Mouse (Mus musculus) ovary, postnatal 14 days (tissue): Measurements from ENCODE around the gene Yes1.
"Not testable (repeated sequence)": the region's sequence is repeated elsewhere in the genome, so short reads cannot be mapped to it uniquely, and the experiment has no call there.

Experiments used
- DNase-seq: peaks from one replicate; pipeline ENCODE4 v3.0.0; 2022; ENCODE audit warnings: low spot score

The Yes1 gene

GRCm38 (mm10) chr5:32610801-32611340 lies at the start of gene Yes1:
Gene Yes1, plus strand, starts transcription at chr5:32611171.
- DNase-seq, result peak; percentile 63

DNA sequence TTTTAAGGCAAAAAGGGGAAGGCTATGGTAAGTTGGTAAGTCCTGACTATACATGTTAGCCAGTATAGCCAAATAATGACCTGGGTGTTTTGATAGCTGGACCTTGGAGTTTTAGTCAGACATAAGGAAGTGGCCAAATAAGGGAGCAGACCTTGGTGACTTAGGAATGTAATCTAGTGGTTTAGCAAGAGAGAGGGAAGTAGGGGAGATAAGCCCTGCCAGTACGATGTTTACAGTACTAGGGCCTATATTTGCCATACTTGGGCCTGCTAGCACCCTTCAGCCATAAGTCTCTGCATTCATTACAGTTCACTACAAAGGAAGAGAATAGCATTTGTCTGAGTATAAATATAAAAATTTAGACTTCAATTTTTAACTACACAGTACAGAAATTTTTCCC lies 46.3 kb upstream of the Yes1 start:
- no peak for DNase-seq

GRCm38 (mm10) chr5:32571802-32572201 lies 39.2 kb upstream of the Yes1 start:
- DNase-seq, result no peak

DNA sequence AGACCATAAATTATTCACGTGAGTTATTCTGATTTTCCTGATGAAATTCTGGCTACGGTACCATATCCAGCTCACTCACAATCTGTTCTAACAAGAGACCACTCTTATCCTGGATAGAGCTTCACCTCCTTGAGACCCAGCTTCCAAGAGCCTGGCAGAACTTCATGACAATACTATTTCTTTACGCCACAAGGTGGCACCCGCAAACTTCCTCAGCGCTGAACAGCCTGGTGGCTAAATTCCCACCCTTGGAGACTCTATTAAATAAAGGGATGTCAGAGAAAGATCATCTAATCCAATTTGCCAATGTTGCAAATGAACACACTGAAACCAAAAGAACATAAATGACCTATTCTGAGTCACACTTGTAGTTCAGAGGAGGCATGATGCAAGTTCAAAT lies 22.8 kb upstream of the Yes1 start:
- DNase-seq, result peak; percentile 50

- DNase-seq, result no peak
Measured at GRCm38 (mm10) chr5:32593793-32594192, 17.2 kb upstream of the Yes1 start.

DNA sequence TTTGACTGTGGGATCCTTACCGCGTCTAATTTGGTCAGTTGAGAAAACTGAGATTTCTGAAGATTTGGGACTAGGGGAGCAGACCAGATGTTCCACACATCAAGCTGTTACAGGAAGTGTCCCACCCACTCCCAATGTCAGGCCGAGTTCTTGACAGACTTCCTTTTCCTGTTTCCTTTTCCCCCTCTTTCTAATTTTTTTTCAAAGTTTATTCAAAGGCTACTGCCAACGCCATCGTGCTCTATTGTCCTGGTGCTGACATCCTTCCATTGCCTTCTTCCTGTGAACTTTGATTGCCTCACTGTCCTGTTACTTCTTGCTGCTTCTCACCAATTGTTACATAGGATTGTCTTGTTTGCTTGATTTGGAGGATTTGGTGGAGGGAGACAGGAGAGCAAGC lies 16.6 kb upstream of the Yes1 start:
- DNase-seq, result no peak

- no peak for DNase-seq
Measured at GRCm38 (mm10) chr5:32605911-32606310, 5.1 kb upstream of the Yes1 start.

GRCm38 (mm10) chr5:32607776-32608355 lies 3.1 kb upstream of the Yes1 start:
- no peak for DNase-seq

GRCm38 (mm10) chr5:32608516-32608915 lies 2.5 kb upstream of the Yes1 start:
- no peak for DNase-seq

DNA sequence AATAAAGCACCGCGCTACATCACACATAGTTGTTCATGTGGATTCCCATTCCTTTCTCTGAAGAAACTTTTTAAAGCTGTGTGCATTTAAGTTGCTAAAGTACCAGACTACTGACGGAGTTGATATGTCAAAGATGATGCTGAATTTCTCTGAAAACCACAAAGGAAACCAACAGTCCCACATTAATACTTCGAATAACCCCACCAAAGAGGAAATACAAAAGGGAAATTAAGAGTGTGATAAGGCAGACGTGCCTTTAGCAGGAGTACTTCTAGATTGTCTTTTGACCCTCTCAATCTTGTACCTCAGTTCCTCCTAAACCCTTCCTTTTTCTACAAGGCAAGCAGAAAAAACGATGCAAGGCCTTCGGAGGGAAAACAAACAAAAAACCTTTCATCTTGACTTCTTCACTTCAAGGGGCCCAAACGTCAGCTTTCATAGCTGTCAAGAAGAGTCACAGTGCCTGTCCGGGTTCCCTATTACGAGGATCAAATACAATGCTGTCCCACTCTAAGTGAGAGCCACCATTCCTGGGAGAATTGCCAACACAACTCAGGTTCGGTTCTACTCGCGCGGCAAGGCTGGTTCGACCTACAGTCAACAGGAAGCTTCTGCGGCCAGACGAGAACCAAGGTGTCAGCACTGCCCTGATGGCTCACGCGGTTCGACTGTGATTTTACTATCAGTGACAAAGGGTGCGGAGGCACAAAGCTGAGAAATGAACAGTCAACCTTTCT lies 739 bp upstream of the Yes1 start:
- peak; percentile 33 for DNase-seq

GRCm38 (mm10) chr5:32611341-32611961 lies 480 bp downstream of the Yes1 start:
- DNase-seq, result no peak

DNA sequence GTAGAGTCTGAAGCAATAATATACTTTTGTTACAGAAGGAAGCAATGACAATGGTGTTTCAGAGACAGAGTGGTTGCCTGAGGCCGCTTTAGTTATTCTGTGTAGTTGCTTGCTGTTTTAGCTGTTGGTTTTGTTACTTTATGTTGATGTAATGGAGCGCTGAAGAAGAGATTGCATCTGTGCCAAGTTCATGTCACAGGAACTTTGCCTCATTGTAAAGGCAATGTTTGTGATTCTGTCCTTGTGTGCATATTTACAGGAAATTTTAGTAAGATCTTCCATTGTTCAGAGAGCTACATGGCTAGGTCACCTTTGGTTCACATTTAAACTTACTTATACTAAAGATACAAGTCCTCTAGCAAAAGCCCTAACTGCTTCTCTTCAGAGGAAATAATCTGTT lies 3.3 kb downstream of the Yes1 start:
- DNase-seq, result no peak

- no peak for DNase-seq
Measured at GRCm38 (mm10) chr5:32614691-32615090, 3.7 kb downstream of the Yes1 start.

GRCm38 (mm10) chr5:32616489-32616888 lies 5.5 kb downstream of the Yes1 start:
- DNase-seq, result not testable (repeated sequence)

GRCm38 (mm10) chr5:32617851-32618250 lies 6.9 kb downstream of the Yes1 start:
- no peak for DNase-seq

DNA sequence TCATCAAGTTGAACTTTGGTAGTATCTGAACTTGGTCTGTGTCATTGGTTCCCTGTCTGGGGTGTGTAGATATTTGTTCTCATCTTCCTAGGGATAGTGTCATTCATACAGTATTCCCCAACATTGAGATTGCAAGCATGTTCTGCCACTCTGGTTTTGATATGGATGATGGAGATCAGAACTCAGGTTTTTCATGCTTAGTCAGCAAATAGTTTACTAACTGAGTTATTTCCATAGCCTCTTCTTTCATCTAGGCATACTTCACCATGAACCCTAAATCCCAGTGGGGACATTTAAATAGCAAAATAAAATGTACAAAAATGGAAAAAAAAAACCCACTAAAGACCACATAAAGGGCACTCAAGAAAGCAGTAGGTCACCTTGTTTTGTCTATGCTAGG lies 12.7 kb downstream of the Yes1 start:
- no peak for DNase-seq

DNA sequence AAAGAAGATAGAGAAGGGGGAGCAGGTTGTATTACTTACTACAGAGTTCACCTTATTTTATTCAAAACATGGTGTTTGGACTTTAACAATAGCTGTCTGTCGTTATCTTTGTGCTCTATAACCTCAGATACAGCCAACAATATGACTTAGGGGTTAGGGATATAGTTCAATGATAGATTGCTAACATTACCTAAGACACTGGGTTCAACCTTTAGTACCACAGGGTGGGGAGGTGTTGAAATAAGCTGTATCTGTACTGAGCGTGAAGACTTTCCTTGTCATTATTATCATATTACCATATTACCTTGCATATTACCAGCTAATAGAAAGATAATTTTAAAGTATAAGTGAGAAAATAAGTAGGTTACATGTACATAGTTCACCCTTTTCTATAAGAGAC lies 13.8 kb downstream of the Yes1 start:
- DNase-seq, result no peak

- DNase-seq, result no peak
Measured at GRCm38 (mm10) chr5:32633185-32633584, 22.2 kb downstream of the Yes1 start.

- no peak for DNase-seq
Measured at GRCm38 (mm10) chr5:32657386-32657785, 46.4 kb downstream of the Yes1 start.

DNA sequence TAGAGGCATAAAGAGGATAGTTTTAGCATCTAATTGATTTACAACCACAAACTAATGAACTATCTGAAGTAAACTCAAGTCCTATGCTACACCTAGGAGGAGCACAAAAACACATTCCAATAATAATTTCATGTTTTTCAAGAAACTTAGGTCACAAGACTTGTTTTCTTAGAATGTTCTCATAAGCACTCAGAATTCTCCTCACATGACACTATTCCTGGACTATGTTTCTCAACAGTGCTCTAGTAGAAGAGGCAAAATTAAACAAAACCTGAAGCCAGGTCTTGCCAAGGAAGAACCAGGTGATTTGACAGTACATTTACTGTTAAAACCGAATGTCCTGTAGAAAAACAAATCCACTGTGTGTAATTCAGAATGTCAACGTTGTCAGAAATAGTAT lies 71.5 kb downstream of the Yes1 start:
- no peak for DNase-seq

- DNase-seq, result no peak
Measured at GRCm38 (mm10) chr5:32693411-32693810, 82.4 kb downstream of the Yes1 start.

- DNase-seq, result no peak
Measured at GRCm38 (mm10) chr5:32697208-32697867, 86.4 kb downstream of the Yes1 start.
